Mouse (Mus musculus): ENCODE results near the gene Ripor2. TPM values are rescaled to one million over a fixed set of nuclear protein-coding genes. Genes with fewer than 3 reads are reported as not detected.
A peak's percentile ranks its signal among the peaks of the same experiment; 100 is the strongest.

The Ripor2 gene
- polyA plus RNA-seq, 1 experiment from 2014 or later = 7.1 TPM

DNA sequence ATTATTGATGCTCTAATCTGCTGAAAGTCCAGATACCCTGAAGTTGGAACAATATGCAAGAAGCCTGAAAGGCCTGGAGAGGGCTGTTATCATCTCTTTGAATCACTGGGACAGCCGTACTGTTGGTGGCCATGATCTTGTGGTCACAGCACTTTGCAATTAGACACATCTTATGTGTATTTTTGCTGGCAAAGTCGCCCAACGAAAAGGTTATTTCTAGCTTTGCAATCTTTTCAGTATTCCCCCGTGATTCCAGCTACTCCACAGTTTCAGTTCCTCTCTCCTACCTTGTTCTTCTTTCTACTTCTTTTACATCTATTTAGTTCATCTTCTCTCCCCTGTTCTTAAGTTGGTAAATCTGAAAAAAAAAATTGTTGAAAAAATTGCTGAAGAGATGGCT lies 26.0 kb downstream of the Ripor2 start:
- Histone ChIP-seq H3K9me3 (no peaks in the 10 kb centered on the region), H3K36me3 (no peaks in the 10 kb centered on the region), H3K4me2 (no peak overlapping the region), H3K9ac (no peak overlapping the region), H3K4me3 (no peak overlapping the region), H3K27ac (no peak overlapping the region), H3K4me1 (peaks cover 27% of the 10 kb centered on the region), H3K27me3 (no peaks in the 10 kb centered on the region)
- 87% methylated on average over 4 of the region's 4 CpGs for WGBS
- no peak for ATAC-seq (ENCODE audit: insufficient number of reproducible peaks, insufficient read depth, low FRiP score, low TSS enrichment, low read depth)

GRCm38 (mm10) chr13:24608709-24609108 lies 26.7 kb downstream of the Ripor2 start:
- H3K27me3 ChIP-seq = no peaks in the 10 kb centered on the region
- peaks cover 25% of the 10 kb centered on the region for H3K4me1 ChIP-seq
- no peak overlapping the region for H3K9ac ChIP-seq
- no peaks in the 10 kb centered on the region for H3K9me3 ChIP-seq
- no peak for ATAC-seq (ENCODE audit: insufficient number of reproducible peaks, insufficient read depth, low FRiP score, low TSS enrichment, low read depth)
- H3K4me3 ChIP-seq = no peak overlapping the region
- no peak overlapping the region for H3K4me2 ChIP-seq
- WGBS = 81% methylated on average over 1 of the region's 1 CpGs
- no peak overlapping the region for H3K27ac ChIP-seq
- H3K36me3 ChIP-seq = no peaks in the 10 kb centered on the region

GRCm38 (mm10) chr13:24610883-24611282 lies 28.9 kb downstream of the Ripor2 start:
- Histone ChIP-seq H3K9me3 (no peaks in the 10 kb centered on the region), H3K36me3 (no peaks in the 10 kb centered on the region), H3K4me1 (peaks cover 12% of the 10 kb centered on the region), H3K9ac (no peak overlapping the region), H3K4me3 (no peak overlapping the region), H3K27ac (no peak overlapping the region), H3K27me3 (no peaks in the 10 kb centered on the region), H3K4me2 (no peak overlapping the region)
- 74% methylated on average over 5 of the region's 5 CpGs for WGBS
- ATAC-seq (ENCODE audit: insufficient number of reproducible peaks, insufficient read depth, low FRiP score, low TSS enrichment, low read depth) = no peak

- no peak for ATAC-seq (ENCODE audit: insufficient number of reproducible peaks, insufficient read depth, low FRiP score, low TSS enrichment, low read depth)
- no peak overlapping the region for H3K9ac ChIP-seq
- 53% methylated on average over 6 of the region's 6 CpGs for WGBS
- no peaks in the 10 kb centered on the region for H3K27me3 ChIP-seq
- H3K4me1 ChIP-seq = peaks cover 23% of the 10 kb centered on the region
- no peaks in the 10 kb centered on the region for H3K9me3 ChIP-seq
- no peak overlapping the region for H3K27ac ChIP-seq
- no peak overlapping the region for H3K4me3 ChIP-seq
- H3K36me3 ChIP-seq = no peaks in the 10 kb centered on the region
- no peak overlapping the region for H3K4me2 ChIP-seq
Observed at GRCm38 (mm10) chr13:24613031-24613430, 31.0 kb downstream of the Ripor2 start.

- H3K4me3 ChIP-seq = no peak overlapping the region
- no peak for ATAC-seq (ENCODE audit: insufficient number of reproducible peaks, insufficient read depth, low FRiP score, low TSS enrichment, low read depth)
- 0 out of 2 replicates have a peak, but pooled peaks cover 3% of the 10 kb centered on the region for H3K27me3 ChIP-seq
- H3K9ac ChIP-seq = no peak overlapping the region
- WGBS = 72% methylated on average over 3 of the region's 3 CpGs
- no peaks in the 10 kb centered on the region for H3K36me3 ChIP-seq
- peaks cover 27% of the 10 kb centered on the region for H3K4me1 ChIP-seq
- no peak overlapping the region for H3K4me2 ChIP-seq
- H3K27ac ChIP-seq = no peak overlapping the region
- H3K9me3 ChIP-seq = no peaks in the 10 kb centered on the region
Observed at GRCm38 (mm10) chr13:24613433-24613832, 31.4 kb downstream of the Ripor2 start.

GRCm38 (mm10) chr13:24613927-24614780 lies 32.2 kb downstream of the Ripor2 start:
- Histone ChIP-seq H3K9ac (no peak overlapping the region), H3K27ac (no peak overlapping the region), H3K27me3 (0 out of 2 replicates have a peak, but pooled peaks cover 4% of the 10 kb centered on the region), H3K36me3 (no peaks in the 10 kb centered on the region), H3K4me3 (no peak overlapping the region), H3K4me1 (peaks cover 29% of the 10 kb centered on the region), H3K4me2 (no peak overlapping the region), H3K9me3 (no peaks in the 10 kb centered on the region)
- ATAC-seq (ENCODE audit: insufficient number of reproducible peaks, insufficient read depth, low FRiP score, low TSS enrichment, low read depth) = no peak
- WGBS = 59% methylated on average over 10 of the region's 10 CpGs

DNA sequence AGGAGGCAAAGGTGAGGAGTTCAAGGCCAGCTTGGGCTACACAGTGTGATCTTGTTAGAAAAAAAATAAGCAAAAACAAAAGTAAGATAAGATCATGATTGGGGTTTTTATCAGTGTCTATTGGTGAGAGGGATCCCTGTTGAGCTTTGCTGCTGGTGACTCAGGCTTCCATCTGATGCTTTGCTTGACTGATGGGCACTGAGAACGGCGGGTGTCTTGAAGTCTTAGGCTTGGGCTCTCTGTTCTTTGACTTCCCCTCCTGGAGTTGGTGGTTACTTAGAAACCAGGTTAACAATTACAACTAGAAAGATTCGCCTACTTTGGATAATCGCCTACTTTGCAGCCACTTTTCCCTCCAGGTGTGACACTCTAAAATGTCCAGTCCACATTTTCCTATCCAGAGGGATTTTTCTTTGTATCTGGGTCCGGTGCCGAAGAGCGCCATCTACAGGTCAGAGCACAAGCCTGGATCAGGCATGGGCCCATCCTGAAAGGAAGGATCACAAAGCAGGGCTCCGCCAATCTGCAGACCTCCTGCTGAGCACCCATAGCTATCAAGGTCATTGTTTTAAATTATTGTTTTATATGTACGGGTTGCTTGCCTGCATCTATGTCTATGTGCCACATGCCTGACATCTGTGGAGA lies 34.1 kb downstream of the Ripor2 start:
- 59% methylated on average over 9 of the region's 9 CpGs for WGBS
- Histone ChIP-seq H3K36me3 (no peaks in the 10 kb centered on the region), H3K9me3 (no peaks in the 10 kb centered on the region), H3K4me1 (peaks cover 29% of the 10 kb centered on the region), H3K9ac (no peak overlapping the region), H3K4me2 (no peak overlapping the region), H3K27ac (no peak overlapping the region), H3K27me3 (0 out of 2 replicates have a peak, but pooled peaks cover 4% of the 10 kb centered on the region), H3K4me3 (no peak overlapping the region)
- ATAC-seq (ENCODE audit: insufficient number of reproducible peaks, insufficient read depth, low FRiP score, low TSS enrichment, low read depth) = no peak

DNA sequence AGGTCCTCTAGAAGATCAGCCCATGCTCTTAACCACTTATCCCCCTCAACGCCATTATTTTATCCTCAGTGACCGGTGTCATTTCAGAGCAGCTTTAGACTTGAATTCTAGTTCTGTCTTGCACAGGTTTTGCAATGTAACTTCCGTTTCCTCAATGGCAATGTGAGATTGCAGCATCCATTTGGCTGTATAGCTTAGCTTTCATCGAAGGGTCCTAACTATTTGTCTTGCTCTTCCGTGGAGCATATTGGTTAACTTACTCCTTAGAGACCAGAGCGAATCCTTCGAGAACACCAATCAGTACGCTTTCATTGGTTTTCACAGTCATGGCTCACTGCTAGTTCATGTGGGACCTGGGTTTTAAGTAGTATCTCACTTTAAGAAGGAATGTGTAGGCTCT lies 34.7 kb downstream of the Ripor2 start:
- no peak overlapping the region for H3K4me3 ChIP-seq
- 87% methylated on average over 8 of the region's 8 CpGs for WGBS
- H3K27ac ChIP-seq = no peak overlapping the region
- H3K27me3 ChIP-seq = 0 out of 2 replicates have a peak, but pooled peaks cover 4% of the 10 kb centered on the region
- peaks cover 29% of the 10 kb centered on the region for H3K4me1 ChIP-seq
- no peak overlapping the region for H3K9ac ChIP-seq
- H3K36me3 ChIP-seq = no peaks in the 10 kb centered on the region
- no peaks in the 10 kb centered on the region for H3K9me3 ChIP-seq
- no peak for ATAC-seq (ENCODE audit: insufficient number of reproducible peaks, insufficient read depth, low FRiP score, low TSS enrichment, low read depth)
- no peak overlapping the region for H3K4me2 ChIP-seq

DNA sequence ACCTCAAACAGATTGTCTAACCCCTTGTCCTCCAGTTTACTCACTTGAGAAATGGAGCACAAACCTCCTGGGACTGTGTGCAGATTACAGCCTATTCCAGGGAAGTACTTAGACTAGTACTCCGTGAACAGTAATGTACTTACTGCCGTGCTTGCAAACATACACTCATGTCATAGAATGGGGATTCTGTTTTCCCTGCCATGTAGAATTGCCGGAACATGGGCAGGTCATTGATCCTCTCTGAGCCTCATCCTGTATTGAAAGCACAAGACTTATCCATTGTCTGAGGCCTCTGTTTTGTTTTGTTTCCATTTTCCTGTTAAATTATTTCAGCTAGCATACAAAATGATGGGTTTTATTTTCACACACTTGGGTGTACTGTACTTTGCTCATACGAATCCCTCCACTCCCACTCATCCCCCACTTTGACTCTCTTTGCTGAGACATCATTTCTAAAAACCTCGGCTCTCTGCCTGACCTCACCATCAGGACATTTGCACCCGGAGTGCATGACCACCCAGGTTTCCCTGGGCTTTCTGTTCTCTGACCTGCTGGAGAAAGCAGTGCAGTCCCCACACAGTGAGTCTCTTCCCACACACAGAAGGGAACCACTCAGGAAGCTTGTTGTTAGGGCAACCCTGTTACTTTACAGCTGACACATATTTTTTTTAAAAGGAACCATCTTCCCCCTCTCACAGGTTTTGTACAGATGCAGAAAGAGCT lies 35.2 kb downstream of the Ripor2 start:
- Histone ChIP-seq H3K36me3 (no peaks in the 10 kb centered on the region), H3K9ac (no peak overlapping the region), H3K4me3 (no peak overlapping the region), H3K27me3 (0 out of 2 replicates have a peak, but pooled peaks cover 4% of the 10 kb centered on the region), H3K9me3 (no peaks in the 10 kb centered on the region), H3K27ac (peak overlapping the region; percentile 60; the same call in 1 of the 2 replicates), H3K4me1 (peaks cover 29% of the 10 kb centered on the region), H3K4me2 (no peak overlapping the region)
- 62% methylated on average over 6 of the region's 6 CpGs for WGBS
- ATAC-seq (ENCODE audit: insufficient number of reproducible peaks, insufficient read depth, low FRiP score, low TSS enrichment, low read depth) = no peak

GRCm38 (mm10) chr13:24617799-24618130 lies 35.8 kb downstream of the Ripor2 start:
- Histone ChIP-seq H3K4me3 (no peak overlapping the region), H3K27me3 (0 out of 2 replicates have a peak, but pooled peaks cover 4% of the 10 kb centered on the region), H3K27ac (peak overlapping the region; percentile 60; the same call in 1 of the 2 replicates), H3K9me3 (no peaks in the 10 kb centered on the region), H3K4me2 (no peak overlapping the region), H3K4me1 (peaks cover 28% of the 10 kb centered on the region), H3K36me3 (no peaks in the 10 kb centered on the region), H3K9ac (no peak overlapping the region)
- no peak for ATAC-seq (ENCODE audit: insufficient number of reproducible peaks, insufficient read depth, low FRiP score, low TSS enrichment, low read depth)
- WGBS = 56% methylated on average over 2 of the region's 2 CpGs

DNA sequence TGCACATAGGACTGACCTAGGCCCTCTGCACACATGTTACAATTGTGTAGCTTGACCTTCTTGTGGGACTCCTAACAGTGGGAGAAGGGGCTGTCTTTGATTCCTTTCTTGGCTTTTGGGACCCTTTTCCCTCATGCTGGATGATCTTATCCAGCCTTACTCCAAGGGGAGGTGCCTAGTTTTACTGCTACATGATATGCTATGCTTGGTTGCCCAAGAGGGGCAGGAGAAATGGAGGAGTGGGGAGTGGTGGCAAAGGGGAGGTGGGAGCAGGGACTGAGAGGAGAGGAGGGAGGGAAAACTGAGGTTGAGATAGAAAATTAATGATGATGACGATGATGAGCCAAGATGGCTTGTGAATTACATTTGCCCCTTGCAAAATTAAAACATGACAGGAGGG lies 37.7 kb downstream of the Ripor2 start:
- Histone ChIP-seq H3K9ac (no peak overlapping the region), H3K4me1 (peaks cover 20% of the 10 kb centered on the region), H3K36me3 (no peaks in the 10 kb centered on the region), H3K4me3 (no peak overlapping the region), H3K27me3 (0 out of 2 replicates have a peak, but pooled peaks cover 4% of the 10 kb centered on the region), H3K4me2 (no peak overlapping the region), H3K27ac (no peak overlapping the region), H3K9me3 (no peaks in the 10 kb centered on the region)
- no peak for ATAC-seq (ENCODE audit: insufficient number of reproducible peaks, insufficient read depth, low FRiP score, low TSS enrichment, low read depth)
- 84% methylated on average over 1 of the region's 1 CpGs for WGBS

Data from embryonic facial prominence, embryonic 13.5 days (tissue).